Mouse (Mus musculus) thymus, adult 2 months (tissue): ENCODE data around the gene Cstb.

Experiments used
- CTCF ChIP-seq: fragments of 200-500 bp; IDR thresholded peaks from 2 replicates; pipeline ENCODE4 v1.5.1; 2012; ENCODE audit warnings: mild to moderate bottlenecking, control low read depth, low read length, moderate library complexity, borderline replicate concordance; ENCODE audit not compliant: control insufficient read depth, poor library complexity, insufficient read depth; ENCODE audit errors: extremely low read depth
- POLR2A ChIP-seq: fragments of 200-500 bp; IDR thresholded peaks from 2 replicates; pipeline ENCODE4 v1.6.1; 2012; ENCODE audit warnings: mild to moderate bottlenecking, low read length, control low read depth, moderate library complexity; ENCODE audit not compliant: control insufficient read depth, poor library complexity, insufficient read depth; ENCODE audit errors: extremely low read depth

DNA sequence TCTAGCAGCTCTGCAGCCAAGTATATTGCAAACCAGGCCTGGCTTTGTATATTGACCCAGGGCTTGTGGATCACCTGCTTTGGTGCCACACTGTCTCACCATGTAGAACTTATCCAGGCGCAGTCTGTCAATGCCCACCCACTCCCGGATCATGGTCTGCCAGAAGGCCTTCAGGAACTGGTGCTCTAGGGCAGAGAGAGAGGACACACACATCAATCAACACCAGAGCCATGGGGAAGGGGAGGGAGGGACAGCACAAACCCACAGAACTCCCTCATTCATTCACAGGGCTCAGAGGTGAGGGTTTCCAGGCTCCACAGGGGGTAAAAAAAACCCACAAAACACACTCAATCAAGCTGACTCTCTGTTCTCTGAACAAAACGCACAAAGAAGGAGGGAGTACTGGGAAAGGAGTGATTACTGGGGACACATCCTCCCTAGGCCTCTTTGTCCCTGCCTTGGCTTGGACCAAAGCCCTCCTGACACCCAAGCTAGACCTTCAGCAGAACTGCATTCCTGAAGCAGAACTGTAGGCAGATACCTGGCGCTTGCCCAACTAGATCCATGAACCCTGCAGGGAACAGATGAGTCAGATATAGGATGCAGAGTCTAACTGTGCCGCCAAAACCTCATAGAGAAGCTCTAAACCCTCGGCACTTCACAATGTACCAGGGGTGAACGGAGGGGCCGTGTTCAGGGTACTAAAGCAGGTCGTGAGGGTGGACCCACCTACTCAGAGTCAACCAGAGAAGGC is 16.3 kb upstream of the Cstb start:
- TF ChIP-seq CTCF (no peak), POLR2A (no peak)
